Comparison of ENCODE assay signal across 22 mouse cellular contexts in the genomic region with DNA sequence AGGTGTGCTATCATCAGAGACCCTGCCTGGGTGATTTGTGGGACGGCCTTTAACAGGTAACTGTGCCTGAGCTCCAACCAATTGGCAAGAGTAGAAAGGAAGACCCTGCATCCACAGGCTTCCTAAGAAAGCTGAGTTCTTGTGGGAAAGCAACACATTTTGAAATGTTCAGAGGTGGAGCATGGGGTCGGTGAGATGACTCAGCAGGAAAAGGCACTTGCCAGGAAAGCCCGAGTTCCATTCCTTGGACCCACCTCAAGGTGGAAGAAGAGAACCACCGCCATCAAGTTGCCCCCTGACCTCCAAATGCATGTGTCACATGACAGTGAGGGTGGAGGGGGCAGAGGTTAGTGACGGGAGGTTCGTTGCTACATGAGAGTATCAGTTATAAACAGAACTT.
DNase-seq lines count a peak whose midpoint lies in the region; ATAC-seq and TF ChIP-seq lines count a peak whose summit lies in the region.
"Had no signal": no experiment of that assay in that cellular context is flagged by ENCODE, and none has a peak within 500 bp of the region (broad histone marks: within the 10 kb centered on the region; RNA-seq: fewer than 3 reads in every experiment).

No protein-coding gene starts in this region.

- H3K27me3 ChIP-seq in heart, embryonic 10.5 days (ENCODE audit: insufficient read depth, poor library complexity, severe bottlenecking) = peaks cover 42% of the 10 kb centered on the region
- peaks cover 2% of the 10 kb centered on the region; the same call in 1 of the 2 replicates for H3K27me3 ChIP-seq in forebrain, embryonic 11.5 days (ENCODE audit: control insufficient read depth, insufficient read depth, low read length)
- H3K27me3 ChIP-seq: Patski had no signal

- H3K9ac ChIP-seq in ES-E14 (ENCODE audit: insufficient read depth, low read depth, low read length, poor library complexity, severe bottlenecking) = no peak overlapping the region
- no peak overlapping the region for H3K9ac ChIP-seq in forebrain, embryonic 11.5 days (ENCODE audit: low read length)
- H3K9ac ChIP-seq: embryonic facial prominence, embryonic 12.5 days; forebrain, embryonic 12.5 days had no signal

- WGBS in heart, embryonic 10.5 days = 73% methylated on average over 6 of the region's 6 CpGs
- 88% methylated on average over 6 of the region's 6 CpGs for WGBS in forebrain, embryonic 11.5 days

- no peaks in the 10 kb centered on the region for H3K36me3 ChIP-seq in ES-E14 (ENCODE audit: control insufficient read depth, insufficient read depth, low read length, poor library complexity, severe bottlenecking)
- H3K36me3 ChIP-seq in heart, embryonic 10.5 days = no peaks in the 10 kb centered on the region
- no peaks in the 10 kb centered on the region for H3K36me3 ChIP-seq in forebrain, embryonic 11.5 days (ENCODE audit: control insufficient read depth, insufficient read depth, low read length)
- H3K36me3 ChIP-seq: embryonic facial prominence, embryonic 10.5 days; embryonic facial prominence, embryonic 12.5 days; forebrain, embryonic 12.5 days had no signal

- in situ Hi-C loops in ES-E14 (cut with MboI; ENCODE audit: low sequenced_read_pairs in 2 of 2, unreplicated experiment in 2 of 2) = no loop called here

- no peaks in the 10 kb centered on the region for H3K9me3 ChIP-seq in ES-E14 (ENCODE audit: control insufficient read depth, insufficient read depth, low read depth, low read length)
- no peaks in the 10 kb centered on the region for H3K9me3 ChIP-seq in heart, embryonic 10.5 days
- no peaks in the 10 kb centered on the region for H3K9me3 ChIP-seq in forebrain, embryonic 11.5 days (ENCODE audit: control insufficient read depth, low read length)
- H3K9me3 ChIP-seq: embryonic facial prominence, embryonic 10.5 days; embryonic facial prominence, embryonic 12.5 days; forebrain, embryonic 12.5 days had no signal

- no peak overlapping the region for H3K4me2 ChIP-seq in forebrain, embryonic 11.5 days (ENCODE audit: low read depth, low read length, severe bottlenecking)
- H3K4me2 ChIP-seq: embryonic facial prominence, embryonic 12.5 days; forebrain, embryonic 12.5 days had no signal

- ATAC-seq in forebrain, embryonic 11.5 days (replicated peaks; ENCODE audit: low FRiP score) = no peak
- ATAC-seq: activated CD4-positive, CD25-positive, alpha-beta regulatory T cell, adult 4 months; forebrain, embryonic 14.5 days; forebrain, embryonic 16.5 days; Patski had no signal

- no peak overlapping the region for H3K4me3 ChIP-seq in ES-E14 (ENCODE audit: insufficient read depth in 1 of 2, low read depth in 1 of 2, low read length in 2 of 2, poor library complexity in 1 of 2, severe bottlenecking in 1 of 2)
- no peak overlapping the region for H3K4me3 ChIP-seq in heart, embryonic 10.5 days
- no peak overlapping the region for H3K4me3 ChIP-seq in forebrain, embryonic 11.5 days (ENCODE audit: low read depth, low read length)
- H3K4me3 ChIP-seq: embryonic facial prominence, embryonic 10.5 days; embryonic facial prominence, embryonic 12.5 days; forebrain, embryonic 12.5 days had no signal

- DNase-seq in 3T3-L1 (ENCODE audit: low read depth, low spot score) = peak; percentile 42
- peak; percentile 51 for DNase-seq in 416B (ENCODE audit: low read depth)
- DNase-seq in ES-E14 (ENCODE audit: low read depth, low spot score) = no peak
- peak; percentile 37 for DNase-seq in yolk sac, embryonic 10.5 days (ENCODE audit: low spot score)
- no peak for DNase-seq in heart, embryonic 10.5 days (ENCODE audit: low spot score)
- no peak for DNase-seq in forebrain, embryonic 11.5 days (ENCODE audit: low spot score)
- DNase-seq in adrenal gland, adult 2 months = no peak
- DNase-seq: adrenal gland, postnatal 10 days; adrenal gland, postnatal 25 days; cerebellum, adult 11 months; cerebellum, adult 18-20 months; cerebellum, adult 8-10 months; cerebellum, adult 9-11 months; cerebellum, postnatal 14 days; cerebellum, postnatal 36 days had no signal

- no peak overlapping the region for H3K27ac ChIP-seq in ES-E14 (ENCODE audit: insufficient read depth, low read depth, low read length, poor library complexity, severe bottlenecking)
- no peak overlapping the region for H3K27ac ChIP-seq in heart, embryonic 10.5 days
- no peak overlapping the region for H3K27ac ChIP-seq in forebrain, embryonic 11.5 days (ENCODE audit: low read depth, low read length)
- H3K27ac ChIP-seq: embryonic facial prominence, embryonic 10.5 days; embryonic facial prominence, embryonic 12.5 days; forebrain, embryonic 12.5 days had no signal

- no peaks in the 10 kb centered on the region for H3K4me1 ChIP-seq in ES-E14 (ENCODE audit: control insufficient read depth in 2 of 2, insufficient read depth in 2 of 2, low read length in 2 of 2, poor library complexity in 1 of 2)
- peaks cover 6% of the 10 kb centered on the region for H3K4me1 ChIP-seq in heart, embryonic 10.5 days
- H3K4me1 ChIP-seq in forebrain, embryonic 11.5 days (replicated peaks; ENCODE audit: control insufficient read depth, insufficient read depth, low read length) = peaks cover 1% of the 10 kb centered on the region; the same call in 1 of the 2 replicates

TF ChIP-seq in ES-E14, 5 proteins besides CTCF, POLR2A, EP300 and RAD21:
- no peak for TF ChIP-seq CHD2 (IDR thresholded peaks at IDR 0.05; ENCODE audit: low read depth, low read length)
- no peak for TF ChIP-seq ZC3H11A (IDR thresholded peaks at IDR 0.05; ENCODE audit: borderline replicate concordance, low read depth, low read length)
- TF ChIP-seq MAFK (IDR thresholded peaks at IDR 0.05; ENCODE audit: insufficient read depth, low read depth, low read length) = peak; percentile 53; the same call in 1 of the 2 replicates

Comparison
In these comparisons a context has a peak if more than half of its experiments do, and no peak if none do; other contexts are left out.
1. DNase-seq: peak in 3T3-L1 (single experiment), 416B (single experiment) and yolk sac, embryonic 10.5 days (single experiment); none in ES-E14 (single experiment), heart, embryonic 10.5 days (single experiment), forebrain, embryonic 11.5 days (single experiment) and adrenal gland, adult 2 months (single experiment).